Mouse (Mus musculus): ENCODE measurements around the gene Pagr1a.

- TF ChIP-seq HCFC1 (IDR thresholded peaks at IDR 0.05; ENCODE audit: low read depth, low read length) (no peak), GATA1 (IDR thresholded peaks at IDR 0.05; ENCODE audit: low read depth, low read length) (no peak), POLR2A (IDR thresholded peaks at IDR 0.05; ENCODE audit: control insufficient read depth in 1 of 2, insufficient read depth in 1 of 2, low read depth in 1 of 2, low read length in 2 of 2, poor library complexity in 1 of 2) (no peak), ETS1 (IDR thresholded peaks at IDR 0.05; ENCODE audit: low read depth, low read length) (no peak), TAL1 (IDR thresholded peaks at IDR 0.05; ENCODE audit: low read length) (no peak)
These were observed 41.4 kb downstream of the Pagr1a start, which contains the start of gene Cdipt for GRCm38 (mm10) chr7:126975893-126975949.

All from MEL (cell line).